Mouse (Mus musculus) spleen, adult 2 months (tissue): ENCODE measurements around the gene Polr2e. TPM values are rescaled to one million over a fixed set of nuclear protein-coding genes. Genes with fewer than 3 reads are reported as not detected.

Experiments
- DNase-seq, 2 experiments: peaks; one replicate each; pipeline versions ENCODE4 v3.0.0 to v3.0.0-alpha.2; 2012 to 2021; ENCODE audit warnings: low spot score in 2 of 2, low read depth in 1 of 2
- H3K27ac ChIP-seq: fragments of 200-500 bp; 2 replicates; pipeline ENCODE4 v1.5.1; 2012; ENCODE audit warnings: low read length, inconsistent platforms; ENCODE audit not compliant: insufficient read depth
- H3K27me3 ChIP-seq: fragments of 200-500 bp; 2 replicates; pipeline ENCODE4 v1.6.1; 2012; ENCODE audit warnings: mild to moderate bottlenecking, moderate library complexity, low read length, inconsistent platforms; ENCODE audit not compliant: control insufficient read depth, insufficient read depth
- H3K36me3 ChIP-seq: fragments of 200-500 bp; 2 replicates; pipeline ENCODE4 v1.6.1; 2012; ENCODE audit warnings: mild to moderate bottlenecking, low read length, inconsistent platforms; ENCODE audit not compliant: control insufficient read depth, insufficient read depth
- H3K4me1 ChIP-seq: fragments of 200-500 bp; 2 replicates; pipeline ENCODE4 v1.6.1; 2011; ENCODE audit warnings: inconsistent platforms; ENCODE audit not compliant: control insufficient read depth, insufficient read depth, insufficient read length
- H3K4me3 ChIP-seq: fragments of 200-500 bp; 2 replicates; pipeline ENCODE4 v1.5.1; 2011; ENCODE audit warnings: mild to moderate bottlenecking, inconsistent platforms; ENCODE audit not compliant: insufficient read depth, insufficient read length; ENCODE audit errors: extremely low read depth
- CTCF ChIP-seq: fragments of 200-500 bp; IDR thresholded peaks from 2 replicates; pipeline ENCODE4 v1.5.1; 2011; ENCODE audit warnings: mild to moderate bottlenecking, inconsistent platforms; ENCODE audit not compliant: insufficient read depth, insufficient read length, insufficient replicate concordance; ENCODE audit errors: extremely low read depth
- POLR2A ChIP-seq: fragments of 200-500 bp; IDR thresholded peaks from 2 replicates; pipeline ENCODE4 v1.6.1; 2011; ENCODE audit warnings: low read depth, low read length, inconsistent platforms
- WGBS: fragments of 180-500 bp; shearing (Covaris S2); methylation state at CpG from one replicate; pipeline ENCODE4 v1.1.7; 2018; 5-methylcytosine and 5-hydroxymethylcytosine counted together
- polyA plus RNA-seq: library from polyadenylated mRNA; depleted of rRNA; stranded (reverse); fragments of >200 nt; gene quantifications from 2 replicates; pipeline ENCODE4 v1.2.3, GENCODE M21; 2012

Polr2e gene
- polyA plus RNA-seq, 1 experiment = 139 TPM

GRCm38 (mm10) chr10:79991548-79991947 is 48.0 kb downstream of the Polr2e start:
- Histone ChIP-seq H3K27me3 (no peaks in the 10 kb centered on the region), H3K27ac (no peak overlapping the region), H3K4me1 (peaks cover 30% of the 10 kb centered on the region), H3K36me3 (peaks cover 37% of the 10 kb centered on the region), H3K4me3 (no peak overlapping the region)
- TF ChIP-seq POLR2A = no peak
- TF ChIP-seq CTCF = 0 out of 2 replicates have a peak, but pooled peaks have one; percentile 7
- DNase-seq = no peak
- 98% methylated on average over 6 of the region's 6 CpGs for WGBS

- no peak for TF ChIP-seq CTCF
- TF ChIP-seq POLR2A = no peak
- Histone ChIP-seq H3K4me1 (peaks cover 33% of the 10 kb centered on the region), H3K4me3 (no peak overlapping the region), H3K27me3 (no peaks in the 10 kb centered on the region), H3K36me3 (peaks cover 37% of the 10 kb centered on the region), H3K27ac (no peak overlapping the region)
- no peak for DNase-seq
- WGBS = 79% methylated on average over 12 of the region's 12 CpGs
These were observed 48.5 kb downstream of the Polr2e start for GRCm38 (mm10) chr10:79991099-79991498.

DNA sequence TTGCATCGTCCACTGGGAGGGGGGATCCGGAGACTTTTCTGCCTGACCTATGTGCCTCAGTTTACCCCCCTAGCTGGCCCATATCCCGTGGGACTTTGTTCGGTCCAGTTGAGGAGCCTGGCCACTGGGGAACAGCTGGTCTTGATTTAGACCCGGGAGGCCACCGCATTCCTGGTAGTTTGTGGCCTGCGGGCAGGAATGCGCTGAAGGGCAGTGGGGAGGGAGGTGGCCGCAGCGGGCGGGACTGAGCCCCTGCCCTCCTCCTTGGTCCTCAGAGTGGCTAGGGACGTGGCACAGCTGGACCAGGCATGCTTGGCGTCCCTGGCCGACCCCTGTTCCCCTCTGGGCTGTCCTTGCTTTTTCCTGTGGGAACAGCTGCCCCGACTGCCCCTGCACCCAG is 49.7 kb downstream of the Polr2e start:
- WGBS = 78% methylated on average over 15 of the region's 15 CpGs
- Histone ChIP-seq H3K4me1 (peaks cover 33% of the 10 kb centered on the region), H3K27ac (peak overlapping the region; percentile 97), H3K4me3 (peak overlapping the region; percentile 80; the same call in 1 of the 2 replicates), H3K36me3 (peaks cover 34% of the 10 kb centered on the region), H3K27me3 (no peaks in the 10 kb centered on the region)
- TF ChIP-seq POLR2A (no peak), CTCF (no peak)
- DNase-seq = no peak

DNA sequence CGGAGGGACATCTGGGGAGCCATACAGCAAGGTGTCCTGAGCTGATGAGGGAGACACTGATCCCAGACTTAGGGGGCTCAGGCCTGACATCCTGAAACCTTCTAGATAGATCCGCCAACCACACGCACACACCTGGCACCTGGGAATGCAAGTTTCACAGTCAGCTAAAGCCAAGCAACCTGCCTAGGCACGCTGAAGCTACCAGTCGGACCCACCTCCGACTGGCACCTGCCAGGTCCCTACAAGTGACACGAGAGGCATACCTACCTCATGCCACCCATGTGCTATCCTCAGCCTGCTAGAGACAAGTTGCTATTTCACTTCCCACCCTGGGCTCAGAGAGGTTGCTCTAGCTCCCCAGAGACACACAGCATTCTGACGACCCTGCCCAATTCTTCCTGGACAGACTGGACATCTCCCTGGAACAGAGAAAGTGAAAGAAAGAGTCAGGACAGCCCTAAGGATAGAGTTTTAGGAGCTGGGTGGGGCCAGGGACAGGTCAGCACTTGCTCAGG is 50.3 kb downstream of the Polr2e start:
- H3K27ac ChIP-seq = peak overlapping the region; percentile 97

GRCm38 (mm10) chr10:79988506-79989271 is 50.9 kb downstream of the Polr2e start, which contains the start of gene Cnn2:
Cnn2 (plus strand) TSS chr10:79988584.
- Histone ChIP-seq H3K36me3 (peaks cover 25% of the 10 kb centered on the region), H3K4me1 (peaks cover 25% of the 10 kb centered on the region), H3K27ac (peak within 1 kb of the TSS; percentile 97), H3K27me3 (no peaks in the 10 kb centered on the region), H3K4me3 (peak within 1 kb of the TSS; percentile 80)
- no peak for TF ChIP-seq CTCF
- TF ChIP-seq POLR2A = no peak
- DNase-seq = peak in 1 of 2 experiments; percentile 72
- under 1% methylated on average over 59 of the region's 59 CpGs for WGBS

More for the DNA sequence above, 50.3 kb downstream of the Polr2e start:
- WGBS = 40% methylated on average over 8 of the region's 8 CpGs
- TF ChIP-seq POLR2A (no peak), CTCF (no peak)
- Histone ChIP-seq H3K4me1 (peaks cover 28% of the 10 kb centered on the region), H3K36me3 (peaks cover 29% of the 10 kb centered on the region), H3K27me3 (no peaks in the 10 kb centered on the region), H3K4me3 (peak overlapping the region; percentile 80)
- no peak for DNase-seq

DNA sequence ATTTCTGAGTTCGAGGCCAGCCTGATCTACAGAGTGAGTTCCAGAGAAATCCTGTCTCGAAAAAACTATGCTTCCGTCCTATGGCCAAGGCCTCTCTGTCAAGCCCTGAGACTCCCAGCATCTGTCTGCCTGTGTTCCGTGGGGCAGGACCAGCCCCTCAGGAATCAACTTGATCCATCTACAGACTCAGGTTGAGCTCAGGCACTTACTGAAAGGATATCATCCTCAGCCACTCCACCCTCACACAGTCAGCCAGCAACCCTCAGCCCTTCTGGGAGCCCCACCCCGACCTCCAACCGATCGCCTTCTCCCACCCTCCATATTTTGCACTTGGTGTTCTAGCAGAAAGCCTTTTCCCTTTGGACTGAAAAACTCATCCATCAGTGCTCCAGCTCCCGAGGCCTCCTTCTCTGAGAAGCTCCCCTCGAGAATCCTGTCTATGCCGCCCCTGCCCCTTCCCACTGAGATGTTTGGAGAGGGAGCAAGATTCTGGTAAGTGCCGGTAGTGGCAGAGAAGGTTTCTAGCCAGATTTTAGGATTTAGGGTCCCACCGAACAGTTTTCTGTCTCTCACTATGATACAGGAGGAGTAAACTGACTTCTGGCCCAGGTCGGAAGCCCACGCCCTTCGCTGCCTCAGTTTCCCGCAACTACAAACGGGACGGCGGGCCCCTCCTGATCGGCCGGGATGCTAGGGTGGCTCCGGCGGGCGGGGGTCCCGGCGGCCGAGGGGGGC is 51.7 kb downstream of the Polr2e start:
- Histone ChIP-seq H3K27ac (peak overlapping the region; percentile 97), H3K27me3 (no peaks in the 10 kb centered on the region), H3K36me3 (peaks cover 18% of the 10 kb centered on the region), H3K4me1 (peaks cover 31% of the 10 kb centered on the region), H3K4me3 (peak overlapping the region; percentile 80)
- 21% methylated on average over 27 of the region's 27 CpGs for WGBS
- DNase-seq = no peak
- TF ChIP-seq POLR2A (no peak), CTCF (no peak)
